In the genomic region with DNA sequence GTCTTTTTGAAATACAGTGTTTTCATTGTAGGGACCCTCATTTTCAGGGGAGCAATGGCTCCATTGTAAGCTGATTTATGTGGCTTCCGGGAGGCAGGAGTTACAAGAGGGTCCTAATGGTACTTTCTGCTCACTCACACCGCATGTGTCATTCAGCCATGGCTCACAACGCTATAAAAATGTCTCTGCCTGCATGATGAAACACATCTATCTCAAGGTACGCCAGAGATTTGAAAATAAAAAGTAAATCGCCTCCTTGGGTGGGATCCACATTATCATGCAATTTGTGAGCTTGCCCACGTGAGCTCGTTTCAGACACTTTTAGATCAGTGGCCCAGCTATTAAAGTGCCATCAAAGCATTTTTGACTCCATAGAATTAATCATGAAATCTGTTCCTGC, we compare ENCODE assay signal across 21 mouse cellular contexts.
"Had no signal": no experiment of that assay in that cellular context is flagged by ENCODE, and none has a peak within 500 bp of the region (broad histone marks: within the 10 kb centered on the region; RNA-seq: fewer than 3 reads in every experiment).

No protein-coding gene starts in this region.

- H3K9me3 ChIP-seq: liver, embryonic 13.5 days; liver, embryonic 15.5 days; lung, embryonic 15.5 days; megakaryocyte, embryonic 14.5 days; midbrain, embryonic 10.5 days; midbrain, embryonic 12.5 days had no signal

- DNase-seq: liver, embryonic 13.5 days; liver, postnatal 0 days; lung, adult 2 months; lung, postnatal 14 days; lung, postnatal 36 days; midbrain, embryonic 14.5 days; right cerebral cortex, postnatal 14 days; right cerebral cortex, postnatal 4 days; spleen, adult 18-20 months; thymus, adult 18-20 months; thymus, postnatal 14 days; thymus, postnatal 4 days had no signal

- H3K9ac ChIP-seq: liver, embryonic 13.5 days; liver, embryonic 15.5 days; liver, postnatal 0 days; lung, embryonic 15.5 days; midbrain, embryonic 12.5 days had no signal

- H3K27me3 ChIP-seq: liver, embryonic 13.5 days; liver, embryonic 15.5 days; lung, embryonic 15.5 days; megakaryocyte, embryonic 14.5 days; midbrain, embryonic 12.5 days had no signal

- H3K27ac ChIP-seq: liver, embryonic 13.5 days; liver, embryonic 15.5 days; lung, embryonic 15.5 days; macrophage; midbrain, embryonic 10.5 days; midbrain, embryonic 12.5 days had no signal

- H3K4me3 ChIP-seq: liver, embryonic 13.5 days; liver, embryonic 15.5 days; lung, embryonic 15.5 days; megakaryocyte, embryonic 14.5 days; midbrain, embryonic 10.5 days; midbrain, embryonic 12.5 days; myocyte had no signal

- H3K4me1 ChIP-seq: liver, embryonic 13.5 days; liver, embryonic 15.5 days; lung, embryonic 15.5 days; megakaryocyte, embryonic 14.5 days; midbrain, embryonic 10.5 days; midbrain, embryonic 12.5 days had no signal

- H3K4me2 ChIP-seq: liver, embryonic 13.5 days; liver, embryonic 15.5 days; lung, embryonic 15.5 days; midbrain, embryonic 12.5 days had no signal

- ATAC-seq: liver, postnatal 0 days; lung, postnatal 0 days; midbrain, embryonic 16.5 days had no signal

- H3K36me3 ChIP-seq: liver, embryonic 13.5 days; liver, embryonic 15.5 days; lung, embryonic 15.5 days; midbrain, embryonic 10.5 days; midbrain, embryonic 12.5 days had no signal
